Mouse (Mus musculus) gastrocnemius, postnatal 25 days (tissue): ENCODE results near the gene Olfr1241. TPM values are rescaled to one million over a fixed set of nuclear protein-coding genes. Genes with fewer than 3 reads are reported as not detected.

Source experiments
- DNase-seq: peaks from one replicate; pipeline ENCODE4 v3.0.0; 2022
- long read RNA-seq, 2 experiments: library from polyadenylated mRNA; stranded (forward); transcript quantifications; one replicate each; pipeline ENCODE4 v2.0.0; 2021
- total RNA-seq, 2 experiments: library from RNA; stranded (reverse); gene quantifications; 1 replicate in 1 of 2; 2 replicates in 1 of 2; pipeline ENCODE4 v1.2.3; 2021

The Olfr1241 gene
- total RNA-seq, result not detected
- long read RNA-seq, experiment 1, result 0 reads
- long read RNA-seq, experiment 2, result 0 reads

DNA sequence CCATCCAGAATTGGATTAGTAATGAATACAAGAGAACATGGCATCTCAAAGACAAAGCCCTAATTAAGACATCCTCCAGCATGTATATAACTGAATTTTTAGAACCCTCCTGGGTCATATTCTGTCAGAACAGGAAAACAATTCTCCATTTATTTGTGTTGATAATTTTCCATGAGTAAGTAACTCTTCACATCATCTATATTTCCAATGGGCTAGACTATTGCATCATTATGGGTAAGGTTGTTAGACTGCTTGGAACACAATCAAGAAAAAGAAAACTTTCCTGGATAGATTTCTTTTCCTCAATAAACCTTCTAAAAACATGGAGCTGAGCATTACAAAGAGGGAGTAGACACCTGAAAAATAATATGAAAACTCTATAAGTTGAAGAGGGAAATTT, at the start of gene Olfr1241:
TSS of gene Olfr1241 (minus strand) at position 101 of the 400 bp plus-strand sequence.
- no peak for DNase-seq

DNA sequence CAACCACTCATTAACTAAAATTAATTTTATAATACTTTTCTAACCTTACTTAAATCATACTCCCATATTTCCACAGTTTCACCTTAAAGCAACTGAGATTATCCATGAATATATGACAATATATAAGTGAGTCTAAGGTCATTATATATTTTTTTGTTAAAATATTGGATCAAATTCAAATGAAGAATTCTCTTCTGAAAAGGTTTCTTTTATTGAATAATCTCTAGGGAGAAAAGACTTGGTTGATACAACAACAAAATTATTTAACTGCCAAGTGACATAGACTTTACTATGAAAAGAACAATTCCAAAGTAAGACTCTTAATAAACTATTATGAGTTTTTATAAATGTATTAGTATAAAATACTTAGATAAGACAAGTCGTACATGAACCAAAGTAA, 44.5 kb upstream of the Olfr1241 start, which contains the start of gene Olfr1243:
TSS of gene Olfr1243 (minus strand) at position 101 of the 400 bp plus-strand sequence.
- no peak for DNase-seq

DNA sequence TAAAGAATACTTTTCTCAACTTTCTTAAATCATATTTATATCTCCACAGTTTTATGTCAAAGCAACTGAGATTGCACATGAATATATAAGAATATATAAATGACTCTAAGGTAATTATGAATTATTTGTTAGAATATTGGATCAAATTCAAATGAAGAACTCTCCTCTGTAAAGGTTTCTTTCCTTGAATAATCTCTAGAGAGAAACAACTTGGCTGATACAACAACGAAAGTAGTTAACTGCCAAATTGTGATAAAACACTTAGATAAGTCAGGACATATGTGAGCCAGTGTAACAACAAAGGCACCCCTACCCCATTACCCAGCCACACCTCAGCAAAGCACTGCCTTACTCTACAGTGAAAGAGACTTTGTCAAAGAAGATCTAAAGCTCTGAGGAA, 11.3 kb upstream of the Olfr1241 start, which contains the start of gene Olfr1242:
TSS of gene Olfr1242 (minus strand) at position 101 of the 400 bp plus-strand sequence.
- no peak for DNase-seq

DNA sequence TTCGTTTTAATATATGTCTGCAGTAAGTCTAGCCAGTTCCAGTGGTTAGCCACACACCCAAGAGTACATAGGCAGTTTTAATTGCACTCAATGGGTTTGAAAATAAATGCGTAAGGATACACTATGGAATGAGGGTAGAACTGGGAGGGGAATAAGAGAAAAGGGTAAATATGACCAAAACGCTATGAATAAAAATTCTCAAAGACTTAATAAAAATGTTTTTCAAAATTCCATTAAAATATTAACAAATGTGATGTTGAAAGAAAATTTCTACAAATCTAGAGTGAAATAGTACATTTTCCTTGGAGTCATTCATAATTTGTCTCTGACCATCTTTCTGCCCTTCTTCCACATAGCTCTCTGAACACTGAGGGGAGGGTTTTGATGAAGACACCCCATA, 44.0 kb downstream of the Olfr1241 start, which contains the start of gene Olfr1240:
TSS of gene Olfr1240 (minus strand) at position 101 of the 400 bp plus-strand sequence.
- DNase-seq, result no peak

Other genes starting within 250 kb of the Olfr1241 start
- gene Olfr1228, start 233.1 kb downstream of the Olfr1241 start, total RNA-seq, result not detected
- gene Olfr1229, start 199.1 kb downstream of the Olfr1241 start, total RNA-seq, result not detected
- not detected for gene Olfr1230, start 189.9 kb downstream of the Olfr1241 start, total RNA-seq
- gene Olfr1231, start 180.1 kb downstream of the Olfr1241 start, total RNA-seq, result not detected
- gene Olfr1232, start 157.5 kb downstream of the Olfr1241 start, total RNA-seq, result not detected
- not detected for gene Olfr1233, start 144.7 kb downstream of the Olfr1241 start, total RNA-seq
- not detected for gene Olfr1234, start 122.3 kb downstream of the Olfr1241 start, total RNA-seq
- gene Olfr1238, start 77.5 kb downstream of the Olfr1241 start, total RNA-seq, result not detected
- gene Olfr1239, start 66.7 kb downstream of the Olfr1241 start, total RNA-seq, result not detected
- not detected for gene Olfr1240, start 44.1 kb downstream of the Olfr1241 start, total RNA-seq
- not detected for gene Olfr1242, start 11.2 kb upstream of the Olfr1241 start, total RNA-seq
- not detected for gene Olfr1243, start 44.4 kb upstream of the Olfr1241 start, total RNA-seq
- gene Olfr1245, start 91.3 kb upstream of the Olfr1241 start, total RNA-seq, result not detected
- gene Olfr1246, start 106.0 kb upstream of the Olfr1241 start, total RNA-seq, result not detected
- gene Olfr1247, start 127.0 kb upstream of the Olfr1241 start, total RNA-seq, result under 1 TPM; 0.05 TPM
- gene Olfr1248, start 131.1 kb upstream of the Olfr1241 start, total RNA-seq, result not detected
- not detected for gene Olfr1249, start 147.9 kb upstream of the Olfr1241 start, total RNA-seq
- gene Olfr1250, start 174.3 kb upstream of the Olfr1241 start, total RNA-seq, result not detected
- not detected for gene Olfr1251, start 184.8 kb upstream of the Olfr1241 start, total RNA-seq
- not detected for gene Olfr1252, start 237.9 kb upstream of the Olfr1241 start, total RNA-seq